Mouse (Mus musculus) lung, postnatal 4 days (tissue): ENCODE results near the gene Rdh1.

Experiments
- DNase-seq, 2 experiments: peaks; one replicate each; pipeline ENCODE4 v3.0.0; 2021

The Rdh1 gene

DNA sequence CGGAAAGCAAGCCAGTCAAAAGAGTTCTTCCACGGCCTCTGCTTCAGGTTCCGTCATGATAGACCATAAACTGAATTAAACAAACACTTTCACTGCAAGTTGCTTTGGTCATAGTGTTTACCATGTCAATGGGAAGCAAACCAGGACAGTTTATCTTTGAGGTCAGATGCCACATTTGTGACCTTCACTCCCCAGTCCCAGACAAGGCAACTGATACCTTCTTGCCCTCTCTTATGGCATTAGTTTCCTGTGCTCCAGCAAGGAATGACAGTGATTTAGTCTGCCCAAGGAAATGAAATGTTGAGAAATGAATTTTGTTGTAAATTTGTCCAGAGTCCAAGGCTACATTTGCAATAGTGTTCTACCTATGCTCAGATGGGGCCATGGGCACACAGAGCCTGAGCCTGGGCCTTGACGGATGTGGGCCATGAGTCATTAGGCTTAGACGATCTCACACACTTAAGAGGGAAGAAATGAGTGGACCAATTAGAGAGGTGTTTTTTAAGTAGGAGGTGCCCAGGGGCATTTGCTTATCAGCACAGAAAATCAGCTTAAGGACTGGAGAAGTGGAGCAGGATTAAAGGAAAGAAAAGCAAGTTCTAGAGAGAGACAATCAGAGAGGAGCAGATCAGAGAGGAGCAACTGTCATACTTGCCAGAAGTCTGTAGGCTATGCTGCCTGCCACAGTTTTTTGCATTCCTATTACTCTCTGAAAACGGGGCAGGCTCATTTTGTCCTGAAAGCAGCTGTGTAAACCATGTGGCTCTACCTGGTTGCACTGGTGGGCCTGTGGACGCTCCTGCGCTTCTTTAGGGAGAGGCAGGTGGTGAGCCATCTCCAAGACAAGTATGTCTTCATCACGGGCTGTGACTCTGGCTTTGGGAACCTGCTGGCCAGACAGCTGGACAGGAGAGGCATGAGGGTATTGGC lies at the start of gene Rdh1, which contains the start of gene Rdh16f1:
Gene Rdh1, plus strand, starts transcription at position 541 of the 930 bp plus-strand sequence.
Gene Rdh16f1, plus strand, starts transcription at position 607 of the 930 bp plus-strand sequence.
- DNase-seq: peak in 1 of 2 experiments; percentile 12

DNA sequence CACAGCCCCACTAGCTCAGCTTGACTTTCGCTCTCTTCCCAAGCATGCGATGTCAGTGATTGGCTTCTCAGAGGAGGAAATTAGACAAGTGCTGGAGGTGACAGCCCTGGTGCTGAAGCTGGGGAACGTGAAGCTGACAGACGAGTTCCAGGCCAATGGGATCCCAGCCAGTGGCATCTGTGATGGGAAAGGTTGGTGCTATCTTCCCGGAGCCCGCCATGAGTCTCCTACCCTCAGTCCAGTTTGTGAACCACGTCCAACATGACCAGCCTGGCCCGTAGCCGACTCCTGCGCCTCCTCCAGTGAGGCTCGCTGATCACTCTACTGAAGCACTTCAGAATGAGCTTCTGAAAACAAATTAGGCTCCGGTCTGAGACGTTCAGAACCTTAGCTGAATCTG lies 49.2 kb upstream of the Rdh1 start:
- no peak for DNase-seq

- no peak for DNase-seq
These were observed 46.8 kb upstream of the Rdh1 start for GRCm38 (mm10) chr10:127712736-127713135.

GRCm38 (mm10) chr10:127721671-127722418 lies 37.7 kb upstream of the Rdh1 start:
- DNase-seq: peak in 1 of 2 experiments; percentile 23

DNA sequence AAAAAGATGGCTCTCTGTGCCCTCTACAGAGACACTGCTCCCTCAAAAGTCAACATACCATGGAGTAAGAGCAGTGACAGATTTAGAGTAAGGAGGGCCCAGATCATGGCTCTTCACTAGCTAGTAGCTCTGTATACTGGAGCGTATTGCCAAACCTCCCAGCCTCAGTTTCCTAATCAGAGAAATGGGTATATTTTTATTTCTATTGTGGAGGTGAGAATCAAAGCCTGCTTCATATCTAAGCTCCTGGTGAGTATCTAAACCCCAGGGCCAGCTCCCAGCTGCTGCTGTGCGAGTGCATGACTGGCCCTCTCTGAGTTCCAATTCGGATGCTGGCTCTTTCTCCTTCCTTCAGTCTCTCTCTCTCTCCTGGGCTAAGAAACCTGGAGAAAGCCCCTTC lies 35.3 kb upstream of the Rdh1 start, which contains the start of gene Tac2:
Gene Tac2, plus strand, starts transcription at position 301 of the 400 bp plus-strand sequence.
- no peak for DNase-seq

GRCm38 (mm10) chr10:127725136-127725535 lies 34.4 kb upstream of the Rdh1 start:
- no peak for DNase-seq

GRCm38 (mm10) chr10:127728437-127728836 lies 31.1 kb upstream of the Rdh1 start:
- DNase-seq: no peak

- DNase-seq: no peak
These were observed 29.1 kb upstream of the Rdh1 start for GRCm38 (mm10) chr10:127730285-127730932.

GRCm38 (mm10) chr10:127730933-127731310 lies 28.6 kb upstream of the Rdh1 start:
- DNase-seq: no peak

DNA sequence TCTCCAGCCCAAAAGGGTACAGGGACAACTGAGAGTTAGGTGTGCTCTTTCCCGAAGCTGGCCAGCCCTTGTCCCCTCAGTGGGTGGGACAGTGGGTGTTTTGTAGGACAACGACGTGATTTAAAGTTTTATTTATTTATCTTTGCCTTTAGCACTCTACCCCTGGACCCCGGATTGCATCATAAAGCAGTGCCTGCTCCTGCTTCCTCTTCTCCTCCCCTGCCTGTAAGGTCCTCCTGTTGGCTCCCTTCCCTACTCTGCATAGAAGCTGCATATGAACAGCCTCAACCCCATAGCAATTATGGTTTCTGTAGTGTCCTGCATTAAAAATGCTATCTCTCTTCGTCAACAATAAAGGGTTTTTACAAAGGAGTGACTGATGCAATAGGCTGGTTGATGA lies 28.1 kb upstream of the Rdh1 start:
- DNase-seq: no peak

DNA sequence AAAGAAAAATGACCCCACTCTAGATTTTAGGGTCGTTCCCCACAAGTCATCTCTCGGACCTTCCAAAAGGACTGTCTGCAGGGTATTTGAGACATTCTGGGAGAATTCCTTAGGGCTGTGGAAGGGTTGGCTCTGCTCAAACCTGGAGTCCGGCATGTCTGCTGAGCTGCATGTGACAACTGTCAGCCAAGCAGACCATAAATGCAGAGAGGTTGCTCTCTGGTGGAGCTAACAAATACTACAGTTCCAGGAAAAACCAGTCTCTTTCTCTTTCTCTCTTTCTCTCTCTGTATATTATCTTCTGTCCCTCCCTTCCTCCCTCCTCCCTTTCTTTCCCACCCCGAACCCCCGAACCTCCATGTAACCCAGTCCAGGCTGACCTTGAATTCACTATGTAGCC lies 25.1 kb upstream of the Rdh1 start:
- peak in 1 of 2 experiments; percentile 37 for DNase-seq

- DNase-seq: no peak
These were observed 23.3 kb upstream of the Rdh1 start for GRCm38 (mm10) chr10:127736266-127736665.

DNA sequence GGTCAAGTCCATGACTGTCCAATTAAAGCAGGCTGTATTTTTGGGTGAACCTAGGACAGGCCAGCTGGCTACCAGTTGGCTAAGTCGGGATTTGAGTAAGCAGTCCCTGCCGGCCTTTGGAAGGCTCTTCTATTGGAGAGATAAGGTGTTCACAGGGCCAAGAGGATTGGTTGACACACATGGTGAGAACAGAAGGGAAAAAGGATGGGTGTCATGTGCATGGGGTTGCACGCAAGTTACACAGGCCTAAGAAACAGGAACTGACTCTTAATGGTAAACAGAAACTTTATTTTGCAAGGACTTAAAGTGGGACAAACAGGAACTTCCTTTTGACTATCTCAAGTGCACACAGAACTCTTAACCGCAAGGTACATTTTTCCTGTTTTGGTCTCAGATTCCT lies 22.6 kb upstream of the Rdh1 start:
- peak in 1 of 2 experiments; percentile 28 for DNase-seq

DNA sequence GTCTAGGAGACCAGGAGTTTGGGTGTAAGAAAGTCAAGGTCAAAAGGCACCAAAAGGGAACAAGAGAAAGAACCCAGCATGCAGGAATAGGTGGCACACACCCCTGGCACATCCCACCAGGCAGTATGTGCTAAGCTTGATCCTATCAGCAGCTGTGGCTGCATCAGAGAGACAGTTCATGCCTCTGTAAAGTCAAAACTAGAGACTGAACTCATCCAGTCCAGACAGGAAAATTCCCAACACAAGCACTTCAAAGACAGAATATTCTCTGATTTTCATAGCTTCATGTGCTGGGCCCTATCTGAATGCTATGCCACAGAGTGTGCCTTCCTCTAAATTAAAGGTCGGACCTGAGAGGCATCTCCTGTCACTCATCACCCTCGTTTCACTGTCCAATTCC lies 22.0 kb upstream of the Rdh1 start:
- DNase-seq: no peak

GRCm38 (mm10) chr10:127738151-127738882 lies 21.2 kb upstream of the Rdh1 start:
- peak in 1 of 2 experiments; percentile 62 for DNase-seq

GRCm38 (mm10) chr10:127739083-127739660 lies 20.3 kb upstream of the Rdh1 start, which contains the start of gene Zbtb39:
Gene Zbtb39 (plus strand): TSS chr10:127739538.
- DNase-seq: peak; percentile 87 to 91

DNA sequence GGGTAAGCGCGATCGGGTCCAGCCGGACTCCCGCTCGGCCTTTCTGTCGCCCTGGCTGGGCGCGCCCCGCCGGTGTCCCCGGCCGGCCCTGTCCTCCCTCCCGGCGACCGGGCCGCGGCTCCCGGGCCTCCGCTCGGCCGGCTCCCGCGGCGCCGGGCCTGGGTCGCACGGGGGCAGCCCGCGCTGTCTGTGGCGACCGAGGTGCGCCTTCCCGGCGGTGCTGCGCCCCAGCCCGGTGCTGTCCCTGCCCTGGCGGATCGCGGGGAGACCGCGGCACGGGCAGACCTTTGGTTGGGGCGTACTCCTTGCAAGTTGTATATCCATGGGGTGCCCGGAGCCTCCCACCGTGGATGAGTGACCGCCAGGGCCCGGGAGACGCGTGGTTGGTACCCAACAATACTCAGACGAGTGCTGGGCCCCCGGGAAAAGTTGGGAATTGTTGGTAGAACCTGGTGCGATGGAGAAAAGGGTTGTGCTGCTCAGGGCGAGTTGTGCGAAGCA lies 19.8 kb upstream of the Rdh1 start:
- no peak for DNase-seq

GRCm38 (mm10) chr10:127744661-127745060 lies 14.9 kb upstream of the Rdh1 start:
- DNase-seq: peak; percentile 52 to 69

GRCm38 (mm10) chr10:127745886-127746285 lies 13.6 kb upstream of the Rdh1 start:
- no peak for DNase-seq

- no peak for DNase-seq
These were observed 12.3 kb upstream of the Rdh1 start for GRCm38 (mm10) chr10:127747254-127747653.

GRCm38 (mm10) chr10:127748847-127749612 lies 10.5 kb upstream of the Rdh1 start:
- DNase-seq: peak; percentile 43 to 76
